Mouse (Mus musculus) hindbrain, embryonic 16.5 days (tissue): ENCODE data around the gene Ppp2r1b. TPM values are rescaled to one million over a fixed set of nuclear protein-coding genes. Genes with fewer than 3 reads are reported as not detected.

Source experiments
- ATAC-seq: fragments of 200-750 bp; cut with Nextera tagmentation; 2 replicates; pipeline ENCODE4 v1.8.0; 2017; ENCODE audit warnings: moderate TSS enrichment, moderate library complexity
- H3K27ac ChIP-seq: fragments of 300-500 bp; sonication (generic); 2 replicates; pipeline ENCODE4 v1.5.1; 2014; ENCODE audit warnings: low read depth, mild to moderate bottlenecking, control low read depth, low read length, moderate library complexity
- H3K27me3 ChIP-seq: fragments of 300-500 bp; sonication (generic); replicated peaks from 2 replicates; pipeline ENCODE4 v1.6.1; 2014; ENCODE audit warnings: low read length; ENCODE audit not compliant: control insufficient read depth, insufficient read depth
- H3K36me3 ChIP-seq: fragments of 300-500 bp; sonication (generic); 2 replicates; pipeline ENCODE4 v1.6.1; 2014; ENCODE audit warnings: mild to moderate bottlenecking, low read length, moderate library complexity, mixed read lengths; ENCODE audit not compliant: control insufficient read depth, insufficient read depth
- H3K4me1 ChIP-seq: fragments of 300-500 bp; sonication (generic); 2 replicates; pipeline ENCODE4 v1.6.1; 2014; ENCODE audit warnings: low read depth, low read length; ENCODE audit not compliant: control insufficient read depth, insufficient read depth
- H3K4me2 ChIP-seq: fragments of 300-500 bp; sonication (generic); 2 replicates; pipeline ENCODE4 v1.6.1; 2014; ENCODE audit warnings: mild to moderate bottlenecking, low read length, control low read depth, moderate library complexity
- H3K4me3 ChIP-seq: fragments of 300-500 bp; sonication (generic); 2 replicates; pipeline ENCODE4 v1.5.1; 2014; ENCODE audit warnings: mild to moderate bottlenecking, low read length, control low read depth, moderate library complexity
- H3K9ac ChIP-seq: fragments of 300-500 bp; sonication (generic); 2 replicates; pipeline ENCODE4 v1.6.1; 2014; ENCODE audit warnings: low read depth, mild to moderate bottlenecking, control low read depth, low read length, moderate library complexity
- H3K9me3 ChIP-seq: fragments of 300-500 bp; sonication (generic); 2 replicates; pipeline ENCODE4 v1.6.1; 2014; ENCODE audit warnings: mild to moderate bottlenecking, low read length, moderate library complexity; ENCODE audit not compliant: control insufficient read depth
- whole genome bisulfite sequencing: fragments of 180-500 bp; shearing (Covaris S2); extraction: QIAGEN DNeasy Blood & Tissue Kit; methylation state at CpG from one replicate; pipeline ENCODE4 v1.1.7; 2014; 5-methylcytosine and 5-hydroxymethylcytosine counted together
- polyA plus RNA-seq: library from polyadenylated mRNA; unstranded; fragments of >200 nt; fragmentation: Nextera tagmentation; extraction: Ambion mirVana; gene quantifications from 2 replicates; pipeline ENCODE4 v1.2.1, GENCODE M21; 2015

Gene Ppp2r1b
- polyA plus RNA-seq, 1 experiment from 2014 or later, result 41.1 TPM

GRCm38 (mm10) chr9:50857082-50857641 is 12.1 kb downstream of the Ppp2r1b start:
- WGBS, result under 1% methylated on average over 44 of the region's 46 CpGs
- ATAC-seq, result peak; percentile 79
- H3K4me1 ChIP-seq, result peaks cover 14% of the 10 kb centered on the region

GRCm38 (mm10) chr9:50858681-50859080 is 13.6 kb downstream of the Ppp2r1b start:
- Histone ChIP-seq H3K4me1 (peaks cover 7% of the 10 kb centered on the region), H3K27ac (no peak overlapping the region), H3K4me3 (no peak overlapping the region), H3K4me2 (no peak overlapping the region), H3K27me3 (no peaks in the 10 kb centered on the region), H3K36me3 (peaks cover 18% of the 10 kb centered on the region), H3K9ac (no peak overlapping the region), H3K9me3 (no peaks in the 10 kb centered on the region)
- ATAC-seq, result no peak
- WGBS, result 87% methylated on average over 6 of the region's 6 CpGs

More at GRCm38 (mm10) chr9:50857082-50857641, 12.1 kb downstream of the Ppp2r1b start:
- H3K9ac ChIP-seq, result peak overlapping the region; percentile 84
- peak overlapping the region; percentile 77 for H3K4me3 ChIP-seq
- peaks cover 14% of the 10 kb centered on the region for H3K36me3 ChIP-seq
- no peaks in the 10 kb centered on the region for H3K27me3 ChIP-seq
- H3K27ac ChIP-seq, result peak overlapping the region; percentile 80
- H3K4me2 ChIP-seq, result peak overlapping the region; percentile 74
- H3K9me3 ChIP-seq, result no peaks in the 10 kb centered on the region

GRCm38 (mm10) chr9:50861119-50861839 is 16.2 kb downstream of the Ppp2r1b start:
- Histone ChIP-seq H3K9ac (no peak overlapping the region), H3K4me3 (no peak overlapping the region), H3K4me1 (peaks cover 3% of the 10 kb centered on the region), H3K36me3 (peaks cover 18% of the 10 kb centered on the region), H3K9me3 (no peaks in the 10 kb centered on the region), H3K4me2 (no peak overlapping the region), H3K27ac (no peak overlapping the region), H3K27me3 (no peaks in the 10 kb centered on the region)
- WGBS, result 85% methylated on average over 18 of the region's 18 CpGs
- no peak for ATAC-seq

GRCm38 (mm10) chr9:50863824-50864223 is 18.7 kb downstream of the Ppp2r1b start:
- ATAC-seq, result no peak
- H3K27ac ChIP-seq, result no peak overlapping the region
- H3K9me3 ChIP-seq, result no peaks in the 10 kb centered on the region
- H3K9ac ChIP-seq, result no peak overlapping the region
- 87% methylated on average over 4 of the region's 4 CpGs for WGBS
- H3K4me3 ChIP-seq, result no peak overlapping the region
- no peak overlapping the region for H3K4me2 ChIP-seq
- H3K36me3 ChIP-seq, result peaks cover 23% of the 10 kb centered on the region
- no peaks in the 10 kb centered on the region for H3K4me1 ChIP-seq
- H3K27me3 ChIP-seq, result no peaks in the 10 kb centered on the region

DNA sequence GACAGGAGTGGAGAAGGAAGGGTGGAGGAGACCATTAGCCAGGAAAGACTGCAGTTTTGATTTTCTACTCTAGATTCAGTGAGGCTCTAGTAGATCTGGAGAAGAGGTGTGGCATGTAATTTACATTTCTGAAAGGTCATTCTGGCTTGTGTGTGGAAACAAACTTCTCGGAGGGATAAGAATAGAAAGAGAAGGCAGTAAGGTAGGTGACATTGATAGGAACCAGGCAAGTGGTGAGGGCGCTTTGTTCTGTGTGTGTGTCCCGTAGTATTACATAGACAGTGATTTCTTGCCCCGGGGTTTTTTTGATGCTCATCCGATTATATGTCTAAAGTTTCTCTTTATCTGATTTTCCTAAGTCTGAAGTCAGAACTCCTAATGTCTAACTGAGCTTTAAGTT is 19.8 kb downstream of the Ppp2r1b start:
- Histone ChIP-seq H3K27me3 (no peaks in the 10 kb centered on the region), H3K4me3 (no peak overlapping the region), H3K4me1 (no peaks in the 10 kb centered on the region), H3K9ac (no peak overlapping the region), H3K36me3 (peaks cover 20% of the 10 kb centered on the region), H3K9me3 (no peaks in the 10 kb centered on the region), H3K4me2 (no peak overlapping the region), H3K27ac (no peak overlapping the region)
- 94% methylated on average over 5 of the region's 5 CpGs for WGBS
- no peak for ATAC-seq

- Histone ChIP-seq H3K36me3 (peaks cover 23% of the 10 kb centered on the region), H3K9ac (no peak overlapping the region), H3K4me2 (no peak overlapping the region), H3K27ac (no peak overlapping the region), H3K9me3 (no peaks in the 10 kb centered on the region), H3K27me3 (no peaks in the 10 kb centered on the region), H3K4me1 (no peaks in the 10 kb centered on the region), H3K4me3 (no peak overlapping the region)
- ATAC-seq, result no peak
- 88% methylated on average over 8 of the region's 8 CpGs for WGBS
Observed at GRCm38 (mm10) chr9:50865803-50866202, 20.7 kb downstream of the Ppp2r1b start.

- Histone ChIP-seq H3K36me3 (peaks cover 21% of the 10 kb centered on the region), H3K4me3 (no peak overlapping the region), H3K27me3 (no peaks in the 10 kb centered on the region), H3K27ac (no peak overlapping the region), H3K9ac (no peak overlapping the region), H3K4me2 (no peak overlapping the region), H3K9me3 (no peaks in the 10 kb centered on the region), H3K4me1 (no peaks in the 10 kb centered on the region)
- WGBS, result 93% methylated on average over 6 of the region's 6 CpGs
- no peak for ATAC-seq
Observed at GRCm38 (mm10) chr9:50867015-50867414, 21.9 kb downstream of the Ppp2r1b start.

GRCm38 (mm10) chr9:50868182-50868581 is 23.1 kb downstream of the Ppp2r1b start:
- Histone ChIP-seq H3K9ac (no peak overlapping the region), H3K9me3 (no peaks in the 10 kb centered on the region), H3K27me3 (no peaks in the 10 kb centered on the region), H3K4me1 (no peaks in the 10 kb centered on the region), H3K36me3 (peaks cover 17% of the 10 kb centered on the region), H3K4me3 (no peak overlapping the region), H3K27ac (no peak overlapping the region), H3K4me2 (no peak overlapping the region)
- WGBS, result 83% methylated on average over 2 of the region's 2 CpGs
- ATAC-seq, result no peak

DNA sequence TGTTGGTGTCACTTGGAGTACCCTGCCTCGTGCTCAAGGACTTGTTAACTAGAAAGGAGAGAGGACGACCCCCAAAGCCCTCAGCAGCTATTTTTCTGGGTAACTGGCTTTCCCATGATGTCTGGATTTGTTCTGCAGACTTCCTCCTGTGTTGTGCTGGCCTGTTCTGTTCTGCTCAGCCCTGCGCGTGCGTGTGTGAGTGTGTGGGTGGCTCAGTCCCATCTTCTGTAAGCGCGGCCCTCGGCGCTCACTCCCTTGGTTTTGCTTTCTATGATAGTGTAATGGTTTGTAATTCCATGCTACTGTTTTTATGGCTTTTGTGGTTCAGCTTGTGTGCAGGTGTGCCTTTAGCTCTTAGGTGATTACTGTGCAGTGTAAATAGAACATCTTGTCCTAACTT is 28.1 kb downstream of the Ppp2r1b start:
- no peaks in the 10 kb centered on the region for H3K4me1 ChIP-seq
- no peak overlapping the region for H3K9ac ChIP-seq
- ATAC-seq, result no peak
- H3K36me3 ChIP-seq, result peaks cover 10% of the 10 kb centered on the region
- H3K9me3 ChIP-seq, result no peaks in the 10 kb centered on the region
- no peak overlapping the region for H3K27ac ChIP-seq
- no peaks in the 10 kb centered on the region for H3K27me3 ChIP-seq
- no peak overlapping the region for H3K4me2 ChIP-seq
- H3K4me3 ChIP-seq, result no peak overlapping the region
- 90% methylated on average over 9 of the region's 9 CpGs for WGBS
